Mouse (Mus musculus) skeletal muscle tissue, adult 2 months (tissue): ENCODE measurements around the gene Muc2.

Source experiments
- DNase-seq: peaks from one replicate; pipeline ENCODE4 v3.0.0-alpha.2; 2012; ENCODE audit warnings: low read depth, low spot score

The Muc2 gene

DNA sequence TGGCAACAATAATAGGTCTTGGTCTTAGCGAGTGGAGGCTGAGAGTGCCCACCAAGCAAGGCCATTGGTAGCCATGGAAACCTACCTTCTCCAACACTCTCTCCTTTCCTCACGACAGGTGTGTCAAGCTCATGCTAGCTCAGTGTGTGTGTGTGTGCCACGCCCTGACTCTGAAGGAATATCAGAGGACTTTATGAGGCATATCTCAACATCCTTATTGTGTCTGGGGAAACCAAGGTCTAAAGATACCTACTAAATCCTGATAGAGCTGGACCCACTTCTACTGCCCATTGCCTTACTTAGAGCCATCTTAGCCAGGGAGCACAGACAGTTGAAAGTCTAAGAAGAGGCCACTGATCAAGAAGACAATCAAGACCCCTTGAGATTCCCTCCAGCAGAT, 80.4 kb downstream of the Muc2 start:
- no peak for DNase-seq

DNA sequence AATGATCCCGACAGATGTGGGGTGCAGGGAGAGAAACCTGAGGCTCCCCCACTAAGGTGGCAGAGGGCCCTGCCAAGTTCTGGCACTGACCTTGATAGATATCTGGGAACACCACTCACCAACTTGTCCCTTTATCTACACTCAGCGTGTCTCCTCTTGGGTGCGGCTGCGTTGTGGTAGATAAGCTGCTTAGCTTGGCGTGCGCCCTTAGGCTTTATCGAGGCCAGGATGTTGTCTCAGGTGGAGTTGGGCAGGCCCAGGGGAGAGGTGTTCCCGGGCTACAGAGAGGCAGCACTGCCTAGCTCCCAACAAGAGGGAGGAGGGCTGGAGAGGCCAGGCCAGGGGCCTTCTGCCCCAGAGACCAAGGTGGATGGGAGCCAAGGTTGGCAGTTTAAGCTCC, 80.8 kb downstream of the Muc2 start:
- peak; percentile 13 for DNase-seq

DNA sequence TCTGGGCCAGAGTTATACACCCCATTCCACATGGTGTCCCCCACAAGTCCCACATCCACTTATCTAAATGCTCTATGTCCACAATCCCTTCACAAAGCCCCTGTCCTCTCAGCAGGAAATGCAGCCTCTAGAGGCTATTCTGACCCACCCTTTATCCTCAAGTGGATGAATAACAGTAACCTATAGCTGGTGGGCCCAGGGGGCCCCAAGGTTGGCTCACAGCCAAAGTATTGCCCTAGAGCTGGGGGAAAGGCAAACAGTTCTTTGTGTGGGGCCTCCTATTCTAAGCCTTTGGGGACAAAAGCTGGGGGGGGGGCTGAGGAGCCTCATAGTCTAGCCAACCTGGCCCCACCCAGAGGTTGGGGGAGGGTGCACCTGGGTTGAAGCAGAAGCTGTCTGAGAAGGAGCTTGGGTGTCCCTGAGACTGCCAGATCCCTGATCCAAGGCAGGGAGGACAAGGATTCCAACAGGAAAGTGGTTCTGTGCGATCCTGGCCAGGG, 82.0 kb downstream of the Muc2 start:
- no peak for DNase-seq

DNA sequence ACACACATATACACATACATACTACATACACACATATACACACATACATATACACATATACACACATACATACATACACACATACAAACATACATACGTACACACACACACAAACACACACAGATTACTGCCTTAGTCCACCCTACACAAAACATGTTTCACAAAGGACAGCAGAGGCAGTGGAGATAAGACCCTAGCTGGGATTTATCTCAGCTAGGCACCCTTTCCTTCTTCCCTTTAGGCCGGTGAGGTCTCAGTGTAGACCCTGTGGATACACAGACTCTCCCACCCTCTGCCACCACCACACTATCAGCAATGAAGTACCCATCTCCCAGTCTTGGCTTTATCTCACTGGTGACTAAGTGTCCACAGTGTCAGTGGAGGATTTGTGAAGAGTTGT, 84.7 kb downstream of the Muc2 start:
- DNase-seq: no peak

DNA sequence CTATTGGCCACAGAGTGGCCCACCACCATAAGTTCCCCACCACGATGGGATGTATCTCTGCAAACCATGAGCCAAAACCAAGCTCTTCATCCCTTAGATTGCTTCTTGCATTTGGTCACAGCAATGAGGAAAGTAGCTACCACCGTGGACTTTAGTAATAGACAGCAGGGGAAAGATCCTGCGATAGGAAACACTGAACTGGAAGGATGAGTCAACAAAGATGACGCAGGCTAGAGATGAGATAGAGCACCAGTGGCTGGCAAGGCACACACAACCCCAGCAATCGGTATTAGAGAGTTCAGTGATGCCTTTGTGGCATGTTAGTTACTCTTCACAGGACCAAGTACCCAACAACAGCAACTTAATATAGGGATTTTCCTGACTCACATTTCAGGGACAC, 86.1 kb downstream of the Muc2 start:
- DNase-seq: no peak

DNA sequence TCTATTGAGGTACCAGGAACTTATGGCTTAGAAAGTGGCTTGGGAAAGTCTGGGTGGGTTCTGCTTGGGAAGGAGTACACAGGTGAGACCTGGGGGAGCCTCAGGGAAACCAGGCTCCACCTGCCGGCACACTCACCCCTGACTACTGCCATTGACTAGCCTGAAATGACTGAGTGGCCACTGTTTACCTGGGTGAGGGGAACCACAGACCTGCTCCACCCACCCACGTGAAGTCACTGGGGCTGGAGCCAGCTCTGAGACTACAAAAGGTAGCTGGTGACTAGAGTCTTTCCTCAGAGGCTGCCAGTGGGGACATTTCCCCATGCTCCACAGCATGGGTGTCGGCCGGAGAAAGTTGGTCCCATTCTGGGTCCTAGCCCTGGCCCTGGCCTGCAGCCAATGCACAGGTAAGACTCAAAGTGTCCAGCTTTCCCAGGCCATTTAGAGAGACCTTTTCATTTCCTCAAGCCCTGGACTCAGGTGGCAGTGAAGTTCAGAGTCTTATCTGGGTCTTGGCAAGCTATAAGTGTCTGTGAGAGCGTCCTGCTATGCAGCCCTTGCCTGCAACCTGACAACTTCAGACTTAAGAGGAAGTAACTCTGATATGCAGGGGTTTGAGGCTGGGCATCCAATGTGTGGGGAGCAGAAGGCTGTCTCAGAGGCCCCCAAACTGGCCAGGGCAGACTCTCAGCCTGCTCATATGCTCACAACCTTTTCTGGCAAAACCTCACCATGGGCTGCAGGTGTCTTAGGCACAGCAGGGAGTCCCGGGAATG, 98.7 kb downstream of the Muc2 start, which contains the start of gene Muc5ac:
Muc5ac (plus strand) TSS at position 296 of the 776 bp plus-strand sequence.
- DNase-seq: no peak

DNA sequence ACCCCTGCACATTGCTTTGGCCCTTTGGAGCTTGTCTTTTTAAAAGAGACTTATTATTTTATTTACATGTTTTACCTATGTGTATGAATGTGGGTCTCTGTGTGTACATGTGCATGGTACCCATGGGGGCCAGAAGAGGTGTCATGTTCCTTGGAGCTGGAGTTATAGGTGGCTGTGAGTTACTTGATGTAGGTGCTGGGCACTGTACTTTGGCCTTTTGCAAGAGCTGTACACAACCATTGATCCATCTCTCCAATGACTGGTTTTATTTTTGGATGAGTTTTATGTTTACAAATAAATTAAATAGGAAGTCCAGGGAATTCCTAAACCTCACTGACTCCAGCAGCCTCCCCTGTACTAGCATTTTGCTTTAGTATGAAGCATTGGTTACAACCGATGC, 104.1 kb downstream of the Muc2 start:
- DNase-seq: no peak

DNA sequence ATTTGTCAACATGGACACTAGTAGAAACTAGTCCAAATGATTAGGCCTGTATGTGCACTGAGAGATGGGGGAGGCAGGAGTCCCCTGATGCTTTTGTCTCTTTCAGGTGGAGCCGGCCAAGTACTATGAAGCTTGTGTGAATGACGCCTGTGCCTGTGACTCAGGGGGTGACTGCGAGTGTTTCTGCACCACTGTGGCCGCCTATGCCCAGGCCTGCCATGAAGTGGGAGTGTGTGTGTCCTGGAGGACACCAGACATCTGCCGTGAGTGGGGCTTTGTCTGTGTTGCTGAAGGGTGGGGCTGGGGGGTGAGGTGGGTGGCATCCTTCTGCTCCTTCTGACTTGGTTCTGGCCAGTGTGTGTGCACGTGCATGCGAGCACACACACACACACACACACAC, 113.1 kb downstream of the Muc2 start:
- DNase-seq: no peak
